ENCODE assay signal across 8 mouse cellular contexts in the genomic region with DNA sequence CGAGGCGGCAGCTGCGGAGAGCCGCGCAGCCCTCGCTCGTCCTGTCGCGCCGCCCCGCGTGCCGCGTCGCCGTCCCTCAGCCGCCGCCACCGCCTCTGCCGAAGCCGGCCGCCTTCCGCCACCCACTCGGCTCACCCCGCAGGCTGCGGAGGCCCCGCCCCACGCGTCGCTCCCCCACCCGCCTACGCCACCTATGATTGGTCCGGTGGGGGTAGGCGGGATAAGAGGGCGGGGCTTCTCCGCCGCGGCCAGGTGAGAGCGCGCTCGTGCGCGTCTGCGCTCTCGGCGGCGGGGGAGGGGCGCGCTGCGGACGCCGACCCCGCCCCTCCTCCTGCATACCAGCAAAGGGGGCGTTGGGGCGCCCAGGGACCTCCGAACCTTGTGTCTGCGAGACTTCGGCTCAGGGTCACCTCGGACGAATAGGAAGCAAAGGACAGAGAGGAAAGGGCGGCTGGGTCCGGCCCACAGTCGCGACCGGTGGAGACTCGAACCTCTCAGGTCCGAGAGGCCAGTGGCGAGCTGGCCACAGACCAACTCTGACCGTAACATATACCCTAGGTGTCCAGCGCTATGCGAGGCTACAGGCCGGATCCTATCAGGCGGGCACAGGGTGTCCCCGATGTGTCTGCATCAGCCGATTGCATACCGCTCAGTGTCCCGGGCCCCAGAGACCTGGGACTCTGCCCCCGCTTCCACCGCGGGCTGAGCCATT. TPM values are rescaled to one million over a fixed set of nuclear protein-coding genes. Genes with fewer than 3 reads are reported as not detected.
DNase-seq lines count a peak whose midpoint lies in the region; ATAC-seq lines count a peak whose summit lies in the region.

Gene Ppp1r13b, minus strand, starts transcription at position 141 of the 712 bp plus-strand sequence.

- H3K36me3 ChIP-seq in megakaryocyte, embryonic 14.5 days (replicated peaks; ENCODE audit: low read length) = peaks cover 16% of the 10 kb centered on the region

- peaks cover 73% of the 10 kb centered on the region for H3K4me1 ChIP-seq in megakaryocyte, embryonic 14.5 days

- peak; percentile 78 for ATAC-seq in inflammation-experienced regulatory T-cells, adult 6 months

- H3K4me3 ChIP-seq in megakaryocyte, embryonic 14.5 days (replicated peaks) = peak within 1 kb of the TSS; percentile 96

- peaks cover 18% of the 10 kb centered on the region for H3K27me3 ChIP-seq in megakaryocyte, embryonic 14.5 days (replicated peaks)

- peak; percentile 90 to 91 for DNase-seq in adrenal gland, adult 18-20 months (ENCODE audit: low spot score in 2 of 2)
- peak; percentile 91 for DNase-seq in embryo, embryonic 10.5 days (ENCODE audit: low spot score)
- DNase-seq in gastrocnemius, postnatal 25 days = peak; percentile 91
- DNase-seq in left cerebral cortex, adult 9 months (ENCODE audit: low spot score in 2 of 2) = peak; percentile 76 to 85
- DNase-seq in right cerebral cortex, adult 2 months (ENCODE audit: low spot score in 2 of 2) = peak; percentile 76 to 82
- DNase-seq in urinary bladder, postnatal 10 days (ENCODE audit: low spot score) = peak; percentile 53

- no peaks in the 10 kb centered on the region for H3K9me3 ChIP-seq in megakaryocyte, embryonic 14.5 days

RNA-seq across cellular contexts. Expression of gene Ppp1r13b, which starts in this region (rescaled TPM):
- total RNA-seq in adrenal gland, adult 18-20 months (2021) = 10 to 100 TPM; 16.2 to 19.4 TPM
- 1 to 10 TPM; 5.3 to 6.1 TPM for total RNA-seq in gastrocnemius, postnatal 25 days (2021)
- polyA plus RNA-seq in inflammation-experienced regulatory T-cells, adult 6 months (2017; shearing (Covaris generic)) = 10 to 100 TPM in 1 of 3 experiments, 1 to 10 TPM in 2; 4.1 to 12.6 (median 8.6) TPM
- 15.6 and 22.6 TPM in 2 replicates for polyA plus RNA-seq in megakaryocyte, embryonic 14.5 days (2012; ENCODE audit: insufficient read depth, low replicate concordance)

Comparison
In these comparisons a context has a peak if more than half of its experiments do, and no peak if none do; other contexts are left out.
1. Peak in every context shown above with its lines: DNase-seq, ATAC-seq and H3K4me3 ChIP-seq.